Mouse (Mus musculus) spleen, adult 2 months (tissue): Measurements from ENCODE around the gene Mfap5.

ENCODE experiments used
- CTCF ChIP-seq: fragments of 200-500 bp; IDR thresholded peaks from 2 replicates; pipeline ENCODE4 v1.5.1; 2011; ENCODE audit warnings: mild to moderate bottlenecking, inconsistent platforms; ENCODE audit not compliant: insufficient read depth, insufficient read length, insufficient replicate concordance; ENCODE audit errors: extremely low read depth
- POLR2A ChIP-seq: fragments of 200-500 bp; IDR thresholded peaks from 2 replicates; pipeline ENCODE4 v1.6.1; 2011; ENCODE audit warnings: low read depth, low read length, inconsistent platforms

DNA sequence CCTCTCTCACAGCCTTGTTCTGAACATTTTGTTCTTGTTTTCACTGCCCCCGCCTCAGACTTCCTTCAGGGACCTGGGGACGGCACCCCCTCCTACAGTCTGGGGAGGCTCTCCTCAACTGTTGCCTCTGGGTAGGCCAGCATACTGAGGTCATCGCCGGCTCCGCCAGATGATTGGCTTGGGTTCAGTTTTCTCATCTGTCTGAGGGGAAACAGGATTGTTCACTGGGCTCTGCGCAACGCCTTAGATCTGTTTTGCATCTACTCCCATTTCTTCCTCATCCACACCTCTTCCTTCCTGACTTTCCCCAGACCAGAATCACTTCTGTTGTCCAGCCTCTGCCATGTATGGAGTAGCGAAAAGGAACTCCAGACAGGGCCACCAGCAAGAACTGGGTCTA is 2.8 kb downstream of the Mfap5 start:
- TF ChIP-seq CTCF, result no peak
- no peak for TF ChIP-seq POLR2A
